Mouse (Mus musculus): ENCODE measurements at regions not wholly inside any gene's neighbourhood (a gene's known extent, or its start where the extent isn't known, plus 50 kb on each side); places are given as distances from the start of the nearest gene placed in this dataset.
A peak's percentile ranks its signal among the peaks of the same experiment; 100 is the strongest.

GRCm38 (mm10) chr3:149626186-149626585 lies 635.8 kb upstream of the Adgrl2 start:
- DNase-seq (ENCODE audit: low read depth, low spot score): no peak

GRCm38 (mm10) chr3:149625497-149625896 lies 635.1 kb upstream of the Adgrl2 start:
- DNase-seq (ENCODE audit: low read depth, low spot score): no peak

GRCm38 (mm10) chr3:149625066-149625465 lies 634.7 kb upstream of the Adgrl2 start:
- DNase-seq (ENCODE audit: low read depth, low spot score): no peak

GRCm38 (mm10) chr3:149623851-149624532 lies 633.6 kb upstream of the Adgrl2 start:
- DNase-seq (ENCODE audit: low read depth, low spot score): no peak

- DNase-seq (ENCODE audit: low read depth, low spot score): no peak
Observed at GRCm38 (mm10) chr3:149603865-149604264, 613.5 kb upstream of the Adgrl2 start.

- no peak for DNase-seq (ENCODE audit: low read depth, low spot score)
Observed at GRCm38 (mm10) chr3:149601276-149601675, 610.9 kb upstream of the Adgrl2 start.

- no peak for DNase-seq (ENCODE audit: low read depth, low spot score)
Observed at GRCm38 (mm10) chr3:149594470-149594869, 604.1 kb upstream of the Adgrl2 start.

- DNase-seq (ENCODE audit: low read depth, low spot score): no peak
Observed at GRCm38 (mm10) chr3:149585769-149586168, 595.4 kb upstream of the Adgrl2 start.

GRCm38 (mm10) chr3:149581141-149581540 lies 590.8 kb upstream of the Adgrl2 start:
- DNase-seq (ENCODE audit: low read depth, low spot score): no peak

- no peak for DNase-seq (ENCODE audit: low read depth, low spot score)
Observed at GRCm38 (mm10) chr3:149575678-149576077, 585.3 kb upstream of the Adgrl2 start.

GRCm38 (mm10) chr3:149566853-149567252 lies 576.5 kb upstream of the Adgrl2 start:
- no peak for DNase-seq (ENCODE audit: low read depth, low spot score)

GRCm38 (mm10) chr3:149550231-149550951 lies 560.0 kb upstream of the Adgrl2 start:
- no peak for DNase-seq (ENCODE audit: low read depth, low spot score)

GRCm38 (mm10) chr3:149547045-149547444 lies 556.7 kb upstream of the Adgrl2 start:
- DNase-seq (ENCODE audit: low read depth, low spot score): peak; percentile 8

- DNase-seq (ENCODE audit: low read depth, low spot score): no peak
Observed at GRCm38 (mm10) chr3:149546256-149546655, 555.9 kb upstream of the Adgrl2 start.

GRCm38 (mm10) chr3:149534183-149534582 lies 543.8 kb upstream of the Adgrl2 start:
- DNase-seq (ENCODE audit: low read depth, low spot score): no peak

GRCm38 (mm10) chr3:149530026-149530607 lies 539.8 kb upstream of the Adgrl2 start:
- DNase-seq (ENCODE audit: low read depth, low spot score): no peak

GRCm38 (mm10) chr3:149526509-149526908 lies 536.2 kb upstream of the Adgrl2 start:
- DNase-seq (ENCODE audit: low read depth, low spot score): no peak

GRCm38 (mm10) chr3:149519575-149519929 lies 529.2 kb upstream of the Adgrl2 start:
- DNase-seq (ENCODE audit: low read depth, low spot score): no peak

GRCm38 (mm10) chr3:149518928-149519574 lies 528.7 kb upstream of the Adgrl2 start:
- DNase-seq (ENCODE audit: low read depth, low spot score): no peak

GRCm38 (mm10) chr3:149517537-149517936 lies 527.2 kb upstream of the Adgrl2 start:
- no peak for DNase-seq (ENCODE audit: low read depth, low spot score)

GRCm38 (mm10) chr3:149509178-149509577 lies 518.8 kb upstream of the Adgrl2 start:
- no peak for DNase-seq (ENCODE audit: low read depth, low spot score)

GRCm38 (mm10) chr3:149508671-149509070 lies 518.3 kb upstream of the Adgrl2 start:
- no peak for DNase-seq (ENCODE audit: low read depth, low spot score)

Measured in embryo, embryonic 11.5 days (tissue).